Mouse (Mus musculus) megakaryocyte-erythroid progenitor cell, adult 5-6 weeks (primary cell): ENCODE measurements around the gene Usp31. TPM values are rescaled to one million over a fixed set of nuclear protein-coding genes. Genes with fewer than 3 reads are reported as not detected.

Source experiments
- ATAC-seq: replicated peaks from 2 replicates; pipeline ENCODE4 v1.8.0; 2016; ENCODE audit warnings: mild to moderate bottlenecking, inconsistent platforms; ENCODE audit not compliant: severe bottlenecking, poor library complexity, low FRiP score, low TSS enrichment
- total RNA-seq, 2 experiments: library from RNA; stranded (forward) in 1 of 2; stranded (reverse) in 1 of 2; fragments of 200-1000, 215-1000 nt in 1 of 2; fragments of >200 nt in 1 of 2; fragmentation: Nextera tagmentation in 1 of 2; gene quantifications; 2 replicates each; pipeline ENCODE4 v1.2.3; 2014 to 2017

Gene Usp31
- total RNA-seq (2014; fragmentation: Nextera tagmentation) (17.6 and 19.4 TPM in 2 replicates), total RNA-seq (2017) (9.8 and 11.8 TPM in 2 replicates)

DNA sequence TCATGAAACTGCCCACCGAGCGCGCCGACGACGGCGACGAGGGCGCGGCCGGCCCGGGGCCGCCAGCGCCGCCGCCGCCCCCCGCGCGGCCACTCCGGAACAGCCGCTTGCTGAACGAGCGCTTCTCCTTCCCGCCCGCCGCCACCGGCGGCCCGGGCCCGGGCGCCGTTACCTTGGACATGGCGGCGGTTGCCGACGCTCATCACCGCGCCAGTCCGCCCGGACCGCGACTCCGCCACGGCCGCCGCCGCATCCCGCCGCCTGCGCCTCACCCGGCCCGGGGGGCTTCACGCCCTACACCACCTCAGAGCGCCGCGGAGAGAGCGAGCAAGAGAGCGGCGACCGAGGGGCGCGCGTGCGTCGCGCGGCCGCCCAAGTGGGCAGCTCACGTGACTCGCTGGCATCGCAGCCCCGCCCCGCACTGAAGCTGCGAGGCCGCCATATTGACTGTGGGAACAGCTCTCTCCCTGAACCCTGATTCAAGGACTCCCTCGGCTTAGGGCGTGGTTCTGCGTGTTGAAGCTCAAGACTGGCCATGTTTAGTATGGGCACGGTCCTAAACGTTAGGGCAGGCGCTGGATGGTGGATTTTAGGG is at the start of gene Usp31:
Usp31 (minus strand) TSS at position 181 of the 595 bp plus-strand sequence.
- peak; percentile 97 for ATAC-seq

- no peak for ATAC-seq
Measured at GRCm38 (mm10) chr7:121754748-121755147, 47.7 kb upstream of the Usp31 start.

DNA sequence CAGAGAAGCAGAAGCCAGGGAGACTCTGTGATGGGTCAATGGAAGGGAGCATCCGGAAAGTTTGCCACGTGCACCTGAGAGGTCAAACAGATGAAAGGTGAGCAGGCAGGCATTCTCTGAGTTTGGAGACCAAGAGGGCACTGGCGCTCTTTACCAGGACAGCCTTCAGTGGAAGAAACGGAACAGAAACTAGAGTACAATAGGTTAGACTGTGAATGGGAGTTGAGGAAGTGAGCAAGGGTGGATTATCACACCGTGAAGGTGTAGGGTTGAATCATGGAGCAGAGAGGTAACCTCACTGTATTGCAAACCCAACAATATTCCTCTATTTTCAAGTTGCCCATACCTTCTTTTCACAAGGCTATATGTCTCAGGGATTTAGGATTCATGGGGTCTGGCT is 43.2 kb upstream of the Usp31 start:
- no peak for ATAC-seq

DNA sequence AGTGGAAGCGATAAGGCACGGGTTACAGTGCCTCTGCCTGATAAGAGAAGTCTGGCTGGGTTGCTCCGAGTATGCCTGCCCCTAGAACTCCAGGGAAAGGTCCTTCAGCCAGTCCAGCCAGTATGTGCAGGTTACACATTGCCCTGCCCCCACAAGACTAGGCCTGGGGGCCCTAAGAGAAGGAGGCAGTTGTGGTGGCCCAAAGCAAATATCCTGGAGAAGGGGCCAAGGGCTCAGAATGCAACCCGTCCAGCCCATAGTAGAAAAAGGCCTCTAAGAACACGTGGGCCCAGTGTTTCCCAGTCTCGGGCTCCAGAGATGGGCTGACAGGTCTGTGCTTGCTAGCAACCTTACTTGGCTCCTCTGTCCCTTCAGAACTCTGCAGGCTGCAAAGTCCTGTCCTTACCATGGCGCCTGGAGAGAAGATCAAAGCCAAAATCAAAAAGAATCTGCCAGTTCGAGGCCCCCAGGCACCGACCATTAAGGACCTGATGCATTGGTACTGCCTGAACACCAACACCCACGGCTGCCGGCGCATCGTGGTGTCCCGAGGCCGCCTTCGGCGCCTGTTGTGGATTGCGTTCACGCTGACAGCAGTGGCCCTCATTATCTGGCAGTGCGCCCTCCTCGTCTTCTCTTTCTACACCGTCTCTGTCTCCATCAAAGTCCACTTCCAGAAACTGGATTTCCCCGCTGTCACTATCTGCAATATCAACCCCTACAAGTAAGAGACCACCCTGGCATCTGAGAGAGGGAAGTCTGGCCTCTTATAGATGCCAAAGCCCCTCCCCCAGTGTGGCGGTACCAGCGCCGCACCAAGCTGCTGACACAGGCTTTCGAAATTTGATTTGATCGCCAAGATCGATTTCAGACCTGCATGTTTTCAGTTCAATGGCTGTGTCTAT is 30.7 kb upstream of the Usp31 start:
- no peak for ATAC-seq

DNA sequence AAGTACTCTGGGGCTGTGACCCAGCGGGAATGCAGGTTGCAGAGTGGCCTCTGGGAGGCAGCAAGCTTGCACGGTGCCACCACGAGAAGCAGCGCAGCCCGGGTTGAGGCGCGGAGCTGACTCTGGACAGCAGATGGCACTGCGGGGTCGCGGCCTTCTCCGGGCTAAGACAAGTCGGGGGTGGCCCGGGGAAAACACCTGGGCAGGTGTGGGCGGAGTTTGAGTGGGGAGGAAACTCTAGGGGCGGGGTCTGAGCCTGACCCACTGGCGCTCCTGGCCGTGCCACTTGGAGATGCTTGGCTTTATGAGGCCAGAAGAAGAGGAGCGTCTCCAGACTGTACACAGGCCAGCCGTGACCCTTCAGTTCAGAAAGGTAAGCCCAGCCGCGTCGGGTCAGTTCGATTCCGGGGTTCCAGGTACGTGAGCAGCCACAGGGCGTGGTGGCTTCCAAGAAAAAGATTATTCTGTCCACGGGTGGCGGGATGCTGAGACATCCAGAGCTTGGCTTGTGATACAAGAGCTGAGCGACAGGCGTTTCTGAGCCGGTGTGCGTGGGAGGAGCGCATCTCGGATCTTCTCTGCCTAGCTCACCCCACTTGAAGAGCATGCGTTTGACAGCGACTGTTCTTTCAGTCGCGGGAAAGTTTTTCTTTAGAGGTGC is 27.2 kb upstream of the Usp31 start, which contains the start of gene Scnn1g:
Scnn1g (plus strand) TSS at position 309 of the 661 bp plus-strand sequence.
- ATAC-seq = peak; percentile 100

GRCm38 (mm10) chr7:121730225-121730624 is 23.2 kb upstream of the Usp31 start:
- 0 out of 2 replicates have a peak, but pooled peaks have one; percentile 49 for ATAC-seq

- no peak for ATAC-seq
Measured at GRCm38 (mm10) chr7:121717031-121717430, 10.0 kb upstream of the Usp31 start.

DNA sequence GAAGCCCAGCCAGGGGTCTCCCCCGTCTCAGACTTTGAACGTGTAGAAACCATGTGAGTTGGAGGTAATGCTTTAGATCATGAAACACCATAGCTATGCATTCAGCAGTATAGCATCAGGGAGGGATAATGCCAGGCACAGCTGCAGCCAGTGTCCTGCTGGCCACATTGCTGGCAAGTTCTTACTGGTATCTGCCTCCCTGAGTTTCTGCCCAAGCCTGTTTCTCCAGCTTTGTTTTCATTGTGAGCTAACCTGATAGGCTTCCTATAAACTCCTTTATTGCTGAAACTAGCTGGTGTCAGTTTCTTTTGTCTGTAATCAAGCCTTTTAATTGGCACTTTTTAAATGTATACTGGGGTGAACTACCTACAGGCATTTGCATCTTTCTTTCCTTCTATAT is 4.1 kb upstream of the Usp31 start:
- no peak for ATAC-seq

DNA sequence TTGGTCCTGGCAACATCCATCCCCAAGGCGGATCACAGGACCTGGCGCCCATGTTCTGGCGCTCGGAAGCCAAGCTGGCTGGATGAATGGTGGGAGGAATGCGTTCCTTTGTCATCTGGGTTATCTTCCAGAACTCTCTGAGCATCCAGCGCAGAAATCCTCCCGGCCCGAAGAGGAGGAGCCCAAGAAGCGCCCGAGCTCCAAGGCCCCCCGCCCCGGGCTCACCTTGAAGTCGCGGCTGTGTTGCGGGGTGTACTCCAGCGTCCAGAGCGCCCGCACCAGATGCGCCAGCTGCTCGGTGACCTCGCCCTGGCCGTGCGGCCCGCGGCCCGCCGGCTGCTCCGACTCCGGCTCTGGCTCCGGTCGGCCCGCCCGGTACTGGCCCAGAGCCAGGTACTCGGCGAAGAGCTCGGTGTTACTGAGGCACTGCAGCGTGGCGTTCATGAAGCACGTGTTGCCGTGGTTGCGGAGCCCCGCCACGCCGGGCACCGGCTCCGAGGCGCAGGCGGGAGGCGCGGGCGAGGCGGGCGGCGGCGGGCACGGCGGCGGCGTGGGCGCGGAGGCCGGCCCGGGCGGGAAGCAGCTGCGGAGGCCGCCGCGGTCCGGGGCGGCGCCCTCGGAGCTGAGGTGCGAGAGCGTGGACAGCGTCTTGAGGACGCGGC is 511 bp downstream of the Usp31 start:
- peak; percentile 19 for ATAC-seq

DNA sequence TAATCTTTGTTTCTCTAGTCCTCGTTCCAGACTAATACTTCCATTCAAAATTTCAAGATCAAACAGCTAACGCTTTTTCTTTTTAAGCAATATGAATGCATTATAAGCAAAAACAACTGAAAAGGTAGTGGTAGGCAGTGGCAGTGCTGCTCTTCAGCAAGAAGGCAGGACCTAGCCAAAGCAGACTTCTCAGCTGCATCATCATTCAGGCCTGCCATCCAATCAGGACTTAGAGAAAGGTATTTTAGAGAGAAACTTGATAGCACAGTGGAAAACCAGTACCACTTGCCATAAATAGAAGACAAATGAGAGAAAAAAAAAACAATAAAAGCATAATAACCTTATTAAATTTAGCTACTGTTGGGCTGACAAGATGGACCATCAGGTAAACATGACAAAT is 2.0 kb downstream of the Usp31 start:
- ATAC-seq = no peak

DNA sequence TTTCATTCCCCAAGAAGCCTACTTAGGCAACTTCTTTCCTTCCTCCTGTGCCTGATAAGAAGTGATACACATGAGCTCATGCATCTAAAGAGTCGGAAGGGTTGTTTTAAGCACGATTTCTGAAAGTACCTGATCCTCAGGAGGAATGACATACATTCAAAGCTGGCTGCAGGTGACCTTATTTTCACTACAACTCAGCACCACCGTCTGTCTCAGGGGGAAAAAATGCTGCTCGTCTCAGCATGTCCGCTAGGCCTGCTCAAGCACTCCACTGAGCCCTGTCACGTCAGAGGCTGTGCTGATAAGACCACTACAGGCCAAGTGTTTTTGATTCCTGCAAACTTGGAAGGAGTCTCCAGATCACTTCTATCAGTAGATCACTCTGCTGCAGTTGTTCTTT is 5.1 kb downstream of the Usp31 start:
- peak; percentile 55 for ATAC-seq

DNA sequence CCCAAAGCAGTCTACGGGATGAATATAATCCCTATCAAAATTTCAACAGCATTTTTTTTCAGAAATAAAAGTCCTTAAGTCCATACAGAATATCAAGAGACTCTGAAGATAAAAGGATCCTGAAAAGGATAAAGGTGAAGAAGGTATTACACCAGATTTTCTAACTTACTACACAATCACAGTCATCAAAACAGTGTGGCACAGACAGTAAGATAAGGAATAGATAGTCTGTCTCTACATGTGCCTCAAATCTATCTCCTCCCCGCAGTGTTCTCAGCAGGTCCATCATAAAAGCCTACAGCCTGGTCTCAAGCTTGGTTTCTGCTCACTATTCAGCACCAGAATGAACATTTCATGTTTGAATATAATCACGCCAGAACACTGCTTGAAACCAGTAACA is 6.6 kb downstream of the Usp31 start:
- no peak for ATAC-seq

GRCm38 (mm10) chr7:121699218-121699617 is 7.8 kb downstream of the Usp31 start:
- ATAC-seq = no peak

GRCm38 (mm10) chr7:121697574-121697973 is 9.5 kb downstream of the Usp31 start:
- ATAC-seq = no peak

GRCm38 (mm10) chr7:121697170-121697569 is 9.9 kb downstream of the Usp31 start:
- no peak for ATAC-seq

DNA sequence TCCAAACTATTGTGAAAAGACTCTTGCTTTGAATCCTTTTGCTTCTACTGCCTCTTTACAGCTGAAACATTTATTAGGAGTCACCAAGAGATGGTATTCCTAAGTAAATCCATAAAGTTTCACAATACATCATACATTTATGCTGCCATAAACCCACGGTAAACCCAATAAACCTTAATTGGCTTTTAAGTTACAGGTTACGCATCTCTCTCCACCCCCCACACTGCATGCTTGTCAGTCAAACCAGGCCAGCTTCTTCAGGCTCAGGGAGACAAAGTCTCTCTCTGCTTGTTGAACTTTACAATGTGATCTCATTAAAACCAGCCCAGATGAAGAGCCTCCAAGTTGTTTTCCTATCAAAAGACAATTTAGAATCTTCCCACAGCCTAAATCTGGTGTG is 15.2 kb downstream of the Usp31 start:
- no peak for ATAC-seq

GRCm38 (mm10) chr7:121689338-121689737 is 17.7 kb downstream of the Usp31 start:
- no peak for ATAC-seq

- no peak for ATAC-seq
Measured at GRCm38 (mm10) chr7:121685140-121685984, 21.7 kb downstream of the Usp31 start.

- ATAC-seq = peak; percentile 52
Measured at GRCm38 (mm10) chr7:121681191-121681590, 25.9 kb downstream of the Usp31 start.
